ENCODE assay signal across 9 mouse cellular contexts in genomic region chr4:46307341-46307740, GRCm38 (mm10). TPM values are rescaled to one million over a fixed set of nuclear protein-coding genes. Genes with fewer than 3 reads are reported as not detected.
DNase-seq lines count a peak whose midpoint lies in the region; ATAC-seq and TF ChIP-seq lines count a peak whose summit lies in the region.
"Had no signal": no experiment of that assay in that cellular context is flagged by ENCODE, and none has a peak within 500 bp of the region (broad histone marks: within the 10 kb centered on the region; RNA-seq: fewer than 3 reads in every experiment).

No protein-coding gene starts in this region.

- WGBS in forebrain, postnatal 0 days: 38% methylated on average over 9 of the region's 9 CpGs
- 36% methylated on average over 9 of the region's 9 CpGs for WGBS in forebrain, embryonic 16.5 days

- no peaks in the 10 kb centered on the region for H3K9me3 ChIP-seq in forebrain, postnatal 0 days (ENCODE audit: low read length)
- no peaks in the 10 kb centered on the region for H3K9me3 ChIP-seq in forebrain, embryonic 16.5 days (ENCODE audit: control insufficient read depth, low read length)

- H3K27ac ChIP-seq in forebrain, postnatal 0 days (ENCODE audit: low read depth, low read length): no peak overlapping the region
- no peak overlapping the region for H3K27ac ChIP-seq in forebrain, embryonic 16.5 days (ENCODE audit: low read length)
- H3K27ac ChIP-seq: liver, embryonic 14.5 days had no signal

- no peak for TF ChIP-seq CTCF in forebrain, postnatal 0 days (IDR thresholded peaks at IDR 0.05; ENCODE audit: low read depth)

- DNase-seq in forebrain, postnatal 0 days: peak; percentile 20
- DNase-seq in brain, adult 2 months (ENCODE audit: low read depth, low spot score): peak; percentile 97
- DNase-seq in gastrocnemius, postnatal 4 days (ENCODE audit: low spot score in 2 of 2): peak; percentile 18 to 22
- DNase-seq in layer of hippocampus, adult 9-11 months: peak; percentile 54
- peak; percentile 39 to 62 for DNase-seq in lung, postnatal 4 days
- DNase-seq in natural killer cell, adult 2 months (ENCODE audit: low spot score in 2 of 2): no peak
- no peak for DNase-seq in retina, embryonic 14.5 days (ENCODE audit: low spot score)

- ATAC-seq in forebrain, postnatal 0 days: no peak
- no peak for ATAC-seq in forebrain, embryonic 16.5 days

- no peak overlapping the region for H3K4me2 ChIP-seq in forebrain, postnatal 0 days (ENCODE audit: low read depth)
- H3K4me2 ChIP-seq in forebrain, embryonic 16.5 days (ENCODE audit: low read length): no peak overlapping the region

- H3K4me3 ChIP-seq in forebrain, postnatal 0 days (ENCODE audit: low read depth, low read length): no peak overlapping the region
- no peak overlapping the region for H3K4me3 ChIP-seq in forebrain, embryonic 16.5 days (replicated peaks; ENCODE audit: low read length)

- H3K27me3 ChIP-seq in forebrain, postnatal 0 days (ENCODE audit: insufficient read depth, low read length): no peaks in the 10 kb centered on the region; the same call in 1 of the 2 replicates
- H3K27me3 ChIP-seq in forebrain, embryonic 16.5 days (replicated peaks; ENCODE audit: control insufficient read depth, insufficient read depth, low read length): peaks cover 4% of the 10 kb centered on the region; the same call in 1 of the 2 replicates

- H3K4me1 ChIP-seq in forebrain, postnatal 0 days (ENCODE audit: insufficient read depth): no peaks in the 10 kb centered on the region
- peaks cover 13% of the 10 kb centered on the region for H3K4me1 ChIP-seq in forebrain, embryonic 16.5 days (replicated peaks; ENCODE audit: control insufficient read depth, insufficient read depth, low read length)

- no peak overlapping the region for H3K9ac ChIP-seq in forebrain, postnatal 0 days
- H3K9ac ChIP-seq in forebrain, embryonic 16.5 days (replicated peaks; ENCODE audit: low read depth, low read length): no peak overlapping the region
- H3K9ac ChIP-seq: liver, embryonic 14.5 days had no signal

- H3K36me3 ChIP-seq in forebrain, postnatal 0 days (ENCODE audit: insufficient read depth): no peaks in the 10 kb centered on the region
- H3K36me3 ChIP-seq in forebrain, embryonic 16.5 days (ENCODE audit: control insufficient read depth, insufficient read depth): no peaks in the 10 kb centered on the region

RNA-seq across cellular contexts. Expression of gene Foxe1, which starts 36.1 kb away (rescaled TPM):
- total RNA-seq in forebrain, postnatal 0 days (2014; rRNA removed): 0.05 TPM in 1 of 2 replicates, not detected in the other
- polyA plus RNA-seq in forebrain, postnatal 0 days (2015; fragmentation: Nextera tagmentation; extraction: Ambion mirVana): not detected in 2 replicates
- not detected in 2 replicates for polyA plus RNA-seq in forebrain, embryonic 16.5 days (2015; fragmentation: Nextera tagmentation; extraction: Ambion mirVana)
- not detected for total RNA-seq in gastrocnemius, postnatal 4 days (2021)

Comparison
In these comparisons a context has a peak if more than half of its experiments do, and no peak if none do; other contexts are left out.
1. DNase-seq: peak in forebrain, postnatal 0 days (single experiment), brain, adult 2 months (single experiment), gastrocnemius, postnatal 4 days (2 of 2), layer of hippocampus, adult 9-11 months (single experiment) and lung, postnatal 4 days (2 of 2); none in natural killer cell, adult 2 months (0 of 2) and retina, embryonic 14.5 days (single experiment).